Mouse (Mus musculus): Measurements from ENCODE around the gene Zfp422. TPM values are rescaled to one million over a fixed set of nuclear protein-coding genes. Genes with fewer than 3 reads are reported as not detected.
"Not testable (repeated sequence)": the region's sequence is repeated elsewhere in the genome, so short reads cannot be mapped to it uniquely, and the experiment has no call there.

Zfp422 gene
- total RNA-seq, 2 experiments from 2014 or later: 22.0 to 23.0 TPM

- no peak for DNase-seq
These were observed 21.0 kb upstream of the Zfp422 start for GRCm38 (mm10) chr6:116649811-116650210.

GRCm38 (mm10) chr6:116647763-116648162 lies 19.0 kb upstream of the Zfp422 start:
- no peak for DNase-seq

- DNase-seq: no peak
These were observed 15.5 kb upstream of the Zfp422 start for GRCm38 (mm10) chr6:116644335-116644734.

- no peak for DNase-seq
These were observed 15.1 kb upstream of the Zfp422 start for GRCm38 (mm10) chr6:116643881-116644280.

GRCm38 (mm10) chr6:116642942-116643341 lies 14.1 kb upstream of the Zfp422 start:
- DNase-seq: no peak

- no peak for DNase-seq
These were observed 10.9 kb upstream of the Zfp422 start for GRCm38 (mm10) chr6:116639663-116640062.

- no peak for DNase-seq
These were observed 10.1 kb upstream of the Zfp422 start for GRCm38 (mm10) chr6:116638871-116639270.

GRCm38 (mm10) chr6:116637496-116637895 lies 8.7 kb upstream of the Zfp422 start:
- no peak for DNase-seq

- no peak for DNase-seq
These were observed 7.9 kb upstream of the Zfp422 start for GRCm38 (mm10) chr6:116636581-116637235.

GRCm38 (mm10) chr6:116635251-116636180 lies 6.7 kb upstream of the Zfp422 start:
- no peak for DNase-seq

- DNase-seq: no peak
These were observed 5.2 kb upstream of the Zfp422 start for GRCm38 (mm10) chr6:116633741-116634695.

- DNase-seq: peak; percentile 29 to 62
These were observed 3.3 kb upstream of the Zfp422 start for GRCm38 (mm10) chr6:116632129-116632528.

GRCm38 (mm10) chr6:116629766-116630165 lies 967 bp upstream of the Zfp422 start:
- no peak for DNase-seq

- no peak for DNase-seq
These were observed 704 bp downstream of the Zfp422 start for GRCm38 (mm10) chr6:116628095-116628494.

- DNase-seq: not testable (repeated sequence)
These were observed 2.4 kb downstream of the Zfp422 start for GRCm38 (mm10) chr6:116626417-116626816.

- DNase-seq: no peak
These were observed 7.3 kb downstream of the Zfp422 start for GRCm38 (mm10) chr6:116621318-116622023.

- DNase-seq: no peak
These were observed 10.7 kb downstream of the Zfp422 start for GRCm38 (mm10) chr6:116618073-116618472.

- no peak for DNase-seq
These were observed 13.1 kb downstream of the Zfp422 start for GRCm38 (mm10) chr6:116615719-116616118.

- DNase-seq: no peak
These were observed 21.6 kb downstream of the Zfp422 start for GRCm38 (mm10) chr6:116607230-116607629.

- not testable (repeated sequence) for DNase-seq
These were observed 27.8 kb downstream of the Zfp422 start for GRCm38 (mm10) chr6:116600969-116601368.

GRCm38 (mm10) chr6:116584095-116584494 lies 44.7 kb downstream of the Zfp422 start, which contains the start of gene Olfr215:
Gene Olfr215, minus strand, starts transcription at chr6:116584195.
- no peak for DNase-seq

All from layer of hippocampus, postnatal 36 days (tissue).